Mouse (Mus musculus) kidney, postnatal 0 days (tissue): ENCODE data around the gene Chrnb1. TPM values are rescaled to one million over a fixed set of nuclear protein-coding genes. Genes with fewer than 3 reads are reported as not detected.
A peak's percentile ranks its signal among the peaks of the same experiment; 100 is the strongest.

Experiments used
- ATAC-seq: fragments of 200-750 bp; cut with Nextera tagmentation; replicated peaks from 2 replicates; pipeline ENCODE4 v1.8.0; 2017; ENCODE audit warnings: low read depth, moderate number of reproducible peaks, moderate TSS enrichment, moderate library complexity; ENCODE audit not compliant: low FRiP score
- DNase-seq: peaks from one replicate; pipeline ENCODE4 v3.0.0-alpha.2; 2016; ENCODE audit warnings: low spot score
- H3K27ac ChIP-seq: fragments of 300-500 bp; sonication (generic); 2 replicates; pipeline ENCODE4 v1.5.1; 2014; ENCODE audit warnings: mild to moderate bottlenecking
- H3K27me3 ChIP-seq: fragments of 300-500 bp; sonication (generic); 2 replicates; pipeline ENCODE4 v1.6.1; 2014; ENCODE audit warnings: low read length, mixed read lengths; ENCODE audit not compliant: insufficient read depth
- H3K36me3 ChIP-seq: fragments of 300-500 bp; sonication (generic); 2 replicates; pipeline ENCODE4 v1.6.1; 2014; ENCODE audit warnings: low read length, mixed read lengths; ENCODE audit not compliant: insufficient read depth
- H3K4me1 ChIP-seq: fragments of 300-500 bp; sonication (generic); replicated peaks from 2 replicates; pipeline ENCODE4 v1.6.1; 2014; ENCODE audit warnings: antibody characterized with exemption, low read length, mixed read lengths; ENCODE audit not compliant: insufficient read depth
- H3K4me2 ChIP-seq: fragments of 300-500 bp; sonication (generic); 2 replicates; pipeline ENCODE4 v1.6.1; 2014; ENCODE audit warnings: mild to moderate bottlenecking, low read length, moderate library complexity, mixed read lengths
- H3K4me3 ChIP-seq: fragments of 300-500 bp; sonication (generic); replicated peaks from 2 replicates; pipeline ENCODE4 v1.5.1; 2014; ENCODE audit warnings: low read depth, low read length
- H3K9ac ChIP-seq: fragments of 300-500 bp; sonication (generic); 2 replicates; pipeline ENCODE4 v1.6.1; 2014; ENCODE audit warnings: low read depth, low read length
- H3K9me3 ChIP-seq: fragments of 300-500 bp; sonication (generic); replicated peaks from 2 replicates; pipeline ENCODE4 v1.6.1; 2016; ENCODE audit warnings: low read length, inconsistent platforms, mixed read lengths
- CTCF ChIP-seq: IDR thresholded peaks from 2 replicates; pipeline ENCODE4 v1.5.1; 2016; ENCODE audit warnings: antibody characterized with exemption, low read depth, mild to moderate bottlenecking, moderate library complexity
- WGBS: fragments of 180-500 bp; shearing (Covaris S2); extraction: QIAGEN DNeasy Blood & Tissue Kit; methylation state at CpG from one replicate; pipeline ENCODE4 v1.1.7; 2014; 5-methylcytosine and 5-hydroxymethylcytosine counted together
- polyA plus RNA-seq: library from polyadenylated mRNA; unstranded; fragments of >200 nt; fragmentation: Nextera tagmentation; extraction: Ambion mirVana; gene quantifications from 2 replicates; pipeline ENCODE4 v1.2.1, GENCODE M21; 2015

Chrnb1 gene
- polyA plus RNA-seq, 1 experiment from 2014 or later, result 12.1 TPM

- Histone ChIP-seq H3K27ac (no peak overlapping the region), H3K9me3 (no peaks in the 10 kb centered on the region), H3K4me2 (no peak overlapping the region), H3K9ac (no peak overlapping the region), H3K27me3 (no peaks in the 10 kb centered on the region), H3K36me3 (no peaks in the 10 kb centered on the region), H3K4me1 (peaks cover 11% of the 10 kb centered on the region), H3K4me3 (no peak overlapping the region)
- ATAC-seq (no peak), DNase-seq (no peak)
- no peak for TF ChIP-seq CTCF
- 68% methylated on average over 5 of the region's 5 CpGs for WGBS
Measured at GRCm38 (mm10) chr11:69774961-69775360, 20.8 kb downstream of the Chrnb1 start.

GRCm38 (mm10) chr11:69767625-69767909 is 28.2 kb downstream of the Chrnb1 start:
- DNase-seq (peak; percentile 37), ATAC-seq (no peak)
- Histone ChIP-seq H3K36me3 (no peaks in the 10 kb centered on the region), H3K4me2 (peak overlapping the region; percentile 84), H3K27ac (peak overlapping the region; percentile 95; the same call in 1 of the 2 replicates), H3K9me3 (no peaks in the 10 kb centered on the region), H3K9ac (peak overlapping the region; percentile 99; the same call in 1 of the 2 replicates), H3K27me3 (no peaks in the 10 kb centered on the region), H3K4me3 (no peak overlapping the region), H3K4me1 (peaks cover 12% of the 10 kb centered on the region; the same call in 1 of the 2 replicates)
- TF ChIP-seq CTCF, result no peak
- WGBS, result 43% methylated on average over 4 of the region's 4 CpGs

GRCm38 (mm10) chr11:69766872-69767624 is 28.7 kb downstream of the Chrnb1 start:
- no peaks in the 10 kb centered on the region for H3K9me3 ChIP-seq
- no peaks in the 10 kb centered on the region for H3K27me3 ChIP-seq
- H3K4me3 ChIP-seq, result peak overlapping the region; percentile 95
- ATAC-seq (no peak), DNase-seq (no peak)
- peak overlapping the region; percentile 95 for H3K27ac ChIP-seq
- H3K9ac ChIP-seq, result peak overlapping the region; percentile 99
- no peaks in the 10 kb centered on the region for H3K36me3 ChIP-seq
- TF ChIP-seq CTCF, result no peak
- H3K4me1 ChIP-seq, result peaks cover 12% of the 10 kb centered on the region; the same call in 1 of the 2 replicates
- H3K4me2 ChIP-seq, result peak overlapping the region; percentile 84
- 51% methylated on average over 13 of the region's 13 CpGs for WGBS

GRCm38 (mm10) chr11:69766126-69766609 is 29.6 kb downstream of the Chrnb1 start:
- TF ChIP-seq CTCF, result no peak
- ATAC-seq (peak; percentile 67), DNase-seq (peak; percentile 60)
- peak overlapping the region; percentile 95 for H3K4me3 ChIP-seq
- H3K9me3 ChIP-seq, result no peaks in the 10 kb centered on the region
- H3K4me2 ChIP-seq, result peak overlapping the region; percentile 84
- H3K36me3 ChIP-seq, result no peaks in the 10 kb centered on the region
- peaks cover 12% of the 10 kb centered on the region; the same call in 1 of the 2 replicates for H3K4me1 ChIP-seq
- peak overlapping the region; percentile 95 for H3K27ac ChIP-seq
- 1% methylated on average over 37 of the region's 37 CpGs for WGBS
- peak overlapping the region; percentile 99 for H3K9ac ChIP-seq
- no peaks in the 10 kb centered on the region for H3K27me3 ChIP-seq

- Histone ChIP-seq H3K27me3 (no peaks in the 10 kb centered on the region), H3K4me1 (peaks cover 13% of the 10 kb centered on the region; the same call in 1 of the 2 replicates), H3K9ac (peak within 1 kb of the TSS; percentile 99), H3K27ac (peak within 1 kb of the TSS; percentile 95), H3K4me3 (peak within 1 kb of the TSS; percentile 95), H3K36me3 (no peaks in the 10 kb centered on the region), H3K9me3 (no peaks in the 10 kb centered on the region), H3K4me2 (peak within 1 kb of the TSS; percentile 84)
- TF ChIP-seq CTCF, result no peak
- 18% methylated on average over 37 of the region's 55 CpGs for WGBS
- ATAC-seq, result peak; percentile 41
- peak; percentile 52 for DNase-seq
Measured at GRCm38 (mm10) chr11:69765221-69766125, 30.3 kb downstream of the Chrnb1 start, which contains the start of gene Zbtb4. Zbtb4 (plus strand) TSS chr11:69765912.

- peak; percentile 54 for TF ChIP-seq CTCF
- ATAC-seq (no peak), DNase-seq (peak; percentile 21)
- no peaks in the 10 kb centered on the region for H3K36me3 ChIP-seq
- H3K4me2 ChIP-seq, result no peak overlapping the region
- H3K4me3 ChIP-seq, result no peak overlapping the region
- H3K4me1 ChIP-seq, result peaks cover 23% of the 10 kb centered on the region; the same call in 1 of the 2 replicates
- no peak overlapping the region for H3K27ac ChIP-seq
- H3K9me3 ChIP-seq, result no peaks in the 10 kb centered on the region
- no peaks in the 10 kb centered on the region for H3K27me3 ChIP-seq
- no peak overlapping the region for H3K9ac ChIP-seq
- 68% methylated on average over 7 of the region's 7 CpGs for WGBS
Measured at GRCm38 (mm10) chr11:69763551-69763950, 32.2 kb downstream of the Chrnb1 start.
